Mouse (Mus musculus) kidney, adult 18-20 months (tissue): Measurements from ENCODE around the gene Sbk2.
"Not testable (repeated sequence)": the region's sequence is repeated elsewhere in the genome, so short reads cannot be mapped to it uniquely, and the experiment has no call there.

Source experiments
- DNase-seq: peaks from one replicate; pipeline ENCODE4 v3.0.0; 2021

Gene Sbk2

DNA sequence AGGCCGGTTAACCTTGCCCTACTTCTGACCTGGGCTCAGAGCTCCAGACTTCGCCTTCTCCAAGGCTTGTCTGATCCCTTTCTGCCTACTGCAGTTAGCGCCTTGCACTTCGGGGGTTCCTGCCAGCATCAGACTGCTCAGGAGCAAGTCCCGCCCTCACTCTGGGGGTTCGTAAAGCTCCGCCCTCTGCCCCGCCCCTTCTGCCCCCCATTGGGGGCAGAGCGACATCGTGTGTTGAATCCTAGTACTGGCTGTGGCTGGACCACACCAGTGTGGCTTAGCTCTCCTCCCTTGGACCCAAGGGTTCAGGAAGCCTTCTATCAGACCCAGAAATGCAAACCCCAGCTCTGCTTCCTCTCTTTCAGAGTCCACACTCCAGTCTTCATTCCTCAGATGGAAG lies at the start of gene Sbk2:
TSS of gene Sbk2 (minus strand) at position 135 of the 400 bp plus-strand sequence.
- DNase-seq, result peak; percentile 76

DNA sequence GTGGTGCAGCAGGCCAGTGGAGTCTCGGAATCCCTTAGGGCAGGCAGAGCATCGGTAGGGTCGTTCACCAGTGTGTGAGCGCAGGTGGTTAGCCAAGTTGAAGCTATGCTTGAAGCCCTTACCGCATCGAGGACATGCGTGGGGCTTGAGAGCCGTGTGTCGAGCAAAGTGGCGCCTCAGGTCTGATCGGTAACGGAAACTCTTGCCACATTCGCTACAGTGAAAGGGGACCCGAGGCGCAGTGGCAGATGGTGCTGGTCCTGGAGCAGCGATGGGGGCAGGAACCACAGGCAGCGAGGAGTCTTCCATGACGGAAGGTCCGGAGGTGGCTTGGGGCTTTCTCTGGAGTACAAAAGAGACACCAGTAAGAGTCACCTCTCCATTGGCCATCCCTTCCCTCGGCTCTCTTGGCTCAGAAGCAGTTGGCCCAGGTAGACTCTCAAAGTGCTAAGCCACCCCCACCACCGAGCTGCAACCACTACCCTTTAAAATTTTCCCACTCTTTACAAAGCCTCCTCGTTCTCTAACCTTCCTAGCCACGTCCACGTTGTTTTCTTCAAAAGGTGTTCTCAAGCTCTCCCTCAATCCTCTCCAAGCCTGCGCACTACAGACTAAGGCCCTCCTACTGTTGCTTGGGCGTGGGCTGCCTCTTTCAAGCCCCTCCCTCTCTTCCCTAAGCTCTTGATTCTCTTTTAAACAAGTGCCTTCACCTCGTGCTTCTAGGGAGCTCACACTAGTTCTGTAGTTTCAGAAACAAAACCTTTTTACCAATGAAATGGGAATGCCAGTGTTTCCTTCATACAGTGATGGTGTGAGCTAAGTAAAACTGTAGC lies 48.7 kb upstream of the Sbk2 start:
- no peak for DNase-seq

DNA sequence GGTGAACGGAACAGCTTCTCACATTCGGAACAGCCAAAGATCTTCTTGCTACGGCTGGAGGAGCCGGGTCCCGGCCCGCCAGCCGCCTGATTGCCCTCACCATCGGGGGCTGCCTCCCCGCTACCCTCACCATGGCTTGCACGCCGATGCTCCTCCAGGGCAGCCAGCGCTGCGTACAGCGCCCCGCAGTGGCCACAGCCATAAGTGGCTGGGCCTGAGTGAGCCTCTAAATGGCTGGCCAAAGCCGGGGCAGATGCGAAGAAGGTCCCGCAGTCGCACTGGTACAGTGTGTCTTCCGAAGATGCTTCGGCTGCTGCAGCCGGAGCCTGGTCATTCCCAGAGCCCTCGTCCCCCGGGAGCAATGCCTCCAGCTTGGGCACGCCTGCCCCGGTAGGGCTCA lies 44.0 kb upstream of the Sbk2 start:
- no peak for DNase-seq

DNA sequence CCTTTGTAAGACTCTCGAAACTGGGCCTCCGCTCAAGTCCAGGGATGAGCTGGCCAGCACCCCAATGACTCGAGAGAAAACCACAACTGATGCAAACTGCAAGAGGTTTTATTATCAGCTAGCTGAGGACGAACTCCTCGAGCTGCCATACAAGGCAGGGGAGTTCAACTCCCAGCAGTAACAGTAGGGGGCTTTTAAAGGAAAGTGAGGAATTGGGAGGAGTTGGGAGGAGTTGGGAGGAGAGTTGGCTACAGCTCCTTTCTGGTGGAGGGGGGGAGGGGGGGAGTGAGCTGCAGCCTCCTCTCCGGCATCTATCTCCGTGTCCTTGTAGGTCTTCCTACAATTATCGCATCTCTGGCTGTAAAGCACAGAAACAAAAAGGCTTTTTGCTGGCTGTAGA lies 38.7 kb upstream of the Sbk2 start:
- not testable (repeated sequence) for DNase-seq

DNA sequence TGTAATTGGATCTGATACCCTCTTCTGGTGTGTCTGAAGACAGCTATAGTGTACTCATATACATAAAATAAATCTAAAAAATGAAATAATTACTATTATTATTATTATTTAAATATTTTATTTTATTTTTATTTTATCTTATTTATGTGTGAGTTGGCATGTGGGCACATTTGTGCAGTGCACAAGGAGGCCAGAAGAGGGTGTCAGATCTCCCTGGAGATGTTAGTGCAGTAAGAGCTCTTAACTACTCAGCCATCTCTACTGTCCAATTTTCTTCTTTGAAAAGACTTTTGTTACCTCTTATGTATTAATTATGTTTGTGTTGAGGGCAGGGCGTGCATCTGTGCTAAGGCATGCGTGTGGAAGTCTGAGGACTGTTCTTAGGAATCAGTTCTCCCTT lies 35.7 kb upstream of the Sbk2 start:
- DNase-seq, result peak; percentile 37

DNA sequence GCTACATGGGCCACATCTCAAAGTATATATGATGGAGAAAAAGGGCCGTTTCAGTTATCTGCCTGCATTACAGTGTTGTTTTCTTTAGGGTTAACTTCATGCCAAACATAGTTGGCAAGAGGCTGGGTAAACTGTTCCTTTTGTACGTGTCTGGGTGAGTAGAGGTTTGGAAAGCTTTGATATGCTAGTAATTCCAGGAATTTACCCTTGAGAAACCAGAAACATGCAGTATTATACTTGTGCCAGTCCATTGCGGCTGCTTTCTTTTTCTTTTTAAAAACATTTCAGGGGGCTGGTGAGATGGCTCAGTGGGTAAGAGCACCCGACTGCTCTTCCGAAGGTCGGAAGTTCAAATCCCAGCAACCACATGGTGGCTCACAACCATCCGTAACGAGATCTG lies 32.7 kb upstream of the Sbk2 start:
- no peak for DNase-seq

DNA sequence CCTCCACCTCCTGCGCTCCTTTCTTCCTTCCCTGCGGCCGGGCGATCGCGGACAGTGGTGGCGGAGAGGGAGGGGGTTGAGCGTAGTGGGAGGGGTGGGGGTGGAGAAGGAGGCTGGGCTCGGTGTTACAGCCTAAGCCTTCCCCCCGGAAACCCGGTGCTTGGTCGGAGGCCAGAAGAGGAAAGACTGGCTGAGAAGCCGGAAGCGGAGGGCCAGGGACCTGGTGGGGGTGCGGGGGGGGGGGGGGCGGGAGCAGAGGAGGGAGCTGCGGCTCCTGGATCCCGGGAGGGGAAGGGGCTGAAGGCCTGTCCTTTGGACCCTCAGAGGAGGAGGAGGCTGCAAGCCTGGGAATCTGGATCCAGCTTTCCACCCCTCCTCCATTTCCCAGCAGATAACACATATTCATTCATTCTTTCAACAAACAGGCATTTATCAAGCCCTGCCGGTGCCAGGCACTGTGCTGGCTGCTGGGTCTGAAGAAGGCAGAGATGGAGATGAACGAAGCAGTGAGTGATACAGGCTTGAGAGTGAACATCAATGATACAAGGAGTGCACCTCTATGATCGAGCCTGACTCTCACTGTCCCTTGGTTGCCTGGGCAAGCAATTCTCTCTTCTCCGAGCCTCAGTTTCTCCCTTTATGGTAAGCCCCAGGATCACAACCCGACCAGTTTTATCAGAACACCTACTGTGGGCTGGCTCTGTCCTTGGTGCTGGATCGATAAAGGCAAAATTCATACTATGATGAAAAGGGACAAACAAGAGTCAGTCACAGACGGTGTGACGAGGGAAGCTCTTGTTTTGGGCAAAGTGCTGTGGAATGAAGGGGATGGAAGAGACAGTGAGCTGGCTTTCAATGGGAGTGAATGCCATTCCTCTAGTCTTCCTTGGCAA lies 32.0 kb upstream of the Sbk2 start, which contains the start of gene Zfp579:
TSS of gene Zfp579 (minus strand) at position 156 of the 893 bp plus-strand sequence.
- DNase-seq, result peak; percentile 89

DNA sequence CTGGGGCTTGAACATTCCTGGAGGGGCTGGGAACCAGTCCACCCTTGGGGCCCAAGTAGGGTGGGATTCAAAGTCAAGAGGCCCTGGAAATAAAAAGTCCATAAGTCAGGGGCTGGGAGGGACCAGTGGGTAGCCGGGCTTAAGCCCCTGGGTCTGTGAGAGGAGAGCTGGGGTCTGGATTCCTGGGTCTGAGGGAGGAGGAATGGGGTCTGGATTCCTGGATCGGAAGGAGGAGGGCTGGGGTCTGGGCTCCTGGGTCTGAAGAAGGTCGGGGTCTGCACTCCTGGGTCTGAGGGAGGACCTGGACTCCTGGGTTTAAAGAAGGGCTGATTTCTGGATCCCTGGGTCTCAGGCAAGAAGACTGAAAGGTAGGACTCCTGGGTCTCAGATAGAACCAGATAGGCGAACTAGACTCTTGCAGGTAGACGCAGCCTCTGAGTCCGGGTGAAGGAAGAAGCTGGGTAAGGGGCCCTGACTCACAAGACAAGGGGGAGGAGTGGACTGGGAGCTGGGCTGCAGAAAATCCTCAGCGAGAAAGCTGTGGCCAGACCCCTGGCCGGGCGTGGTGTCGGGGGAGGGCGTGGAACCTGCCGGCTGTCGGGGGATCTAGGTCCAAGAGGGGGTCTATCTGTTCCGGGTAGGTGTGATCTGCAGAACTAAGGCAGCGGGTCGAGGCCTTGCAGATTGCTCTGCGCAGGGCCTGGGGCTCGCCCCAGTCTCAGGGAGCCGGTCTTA lies 31.2 kb upstream of the Sbk2 start:
- no peak for DNase-seq

DNA sequence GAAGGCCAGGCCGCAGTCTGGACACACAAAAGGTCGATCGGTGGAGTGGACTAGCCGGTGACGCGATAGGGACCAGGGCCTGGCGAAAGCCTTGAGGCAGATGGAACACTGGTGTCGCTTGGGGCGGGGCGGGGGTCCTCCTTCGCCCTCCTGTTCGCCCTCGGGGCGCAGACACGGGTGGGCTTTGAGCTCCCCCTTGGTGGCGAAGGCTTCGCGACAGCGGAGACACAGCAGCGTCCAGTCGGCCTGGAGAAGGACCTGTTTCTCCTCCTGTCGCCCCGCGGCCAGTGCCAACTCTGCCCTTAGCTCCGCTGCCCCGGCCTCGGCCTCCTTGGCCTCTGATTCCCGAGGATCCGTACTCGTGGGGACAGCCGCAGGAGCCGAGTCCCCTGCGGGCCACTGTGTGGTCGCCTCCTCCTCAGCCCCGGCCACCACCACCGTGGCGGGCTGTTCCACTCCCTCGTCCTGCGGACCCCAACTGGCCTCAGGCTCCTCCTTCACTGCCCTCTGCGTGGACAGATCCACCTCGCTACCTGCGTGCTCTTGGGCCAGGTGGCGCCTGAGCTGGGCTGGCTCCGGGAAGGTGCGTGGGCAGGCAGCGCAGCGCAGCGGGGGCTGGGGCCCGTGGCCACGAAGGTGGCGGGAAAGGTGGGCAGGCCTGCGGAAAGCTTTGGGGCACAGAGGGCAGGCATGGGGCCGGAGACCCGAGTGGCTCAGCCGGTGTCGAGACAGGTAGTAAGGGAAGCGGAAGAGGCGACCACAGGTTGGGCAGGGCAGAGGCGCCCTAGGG lies 30.0 kb upstream of the Sbk2 start:
- DNase-seq, result no peak

DNA sequence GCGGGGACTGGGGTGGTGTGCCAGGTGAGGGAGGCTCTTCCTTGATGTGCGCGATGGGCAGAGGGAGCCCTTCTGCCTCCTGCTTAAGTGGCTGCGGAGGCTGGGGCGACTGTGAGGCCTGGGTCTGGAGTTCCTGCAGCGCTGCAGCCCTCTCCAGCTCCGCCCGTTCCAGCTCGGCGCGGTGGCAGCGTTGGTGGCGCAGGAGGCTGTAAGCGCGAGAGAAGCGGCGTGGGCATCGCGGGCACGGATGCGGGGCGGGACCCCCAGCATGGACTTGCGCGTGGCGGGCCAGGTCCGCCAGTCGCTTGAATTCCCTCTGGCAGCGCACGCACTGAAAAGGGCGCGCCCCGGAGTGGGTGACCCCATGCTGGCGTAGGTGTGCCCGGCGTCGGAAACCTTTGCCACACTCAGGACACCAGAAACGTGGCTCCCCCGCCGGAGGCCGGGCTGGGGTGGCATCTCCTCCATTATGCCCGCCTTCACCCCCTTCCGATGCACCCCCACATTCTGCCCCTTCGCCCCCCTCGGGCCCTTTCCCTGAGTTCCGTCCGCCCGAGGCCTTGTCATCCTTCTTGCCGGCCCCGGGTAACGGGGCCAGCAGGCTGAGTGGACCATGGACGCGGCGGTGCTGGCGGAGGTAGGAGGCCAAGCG lies 29.3 kb upstream of the Sbk2 start:
- DNase-seq, result no peak

DNA sequence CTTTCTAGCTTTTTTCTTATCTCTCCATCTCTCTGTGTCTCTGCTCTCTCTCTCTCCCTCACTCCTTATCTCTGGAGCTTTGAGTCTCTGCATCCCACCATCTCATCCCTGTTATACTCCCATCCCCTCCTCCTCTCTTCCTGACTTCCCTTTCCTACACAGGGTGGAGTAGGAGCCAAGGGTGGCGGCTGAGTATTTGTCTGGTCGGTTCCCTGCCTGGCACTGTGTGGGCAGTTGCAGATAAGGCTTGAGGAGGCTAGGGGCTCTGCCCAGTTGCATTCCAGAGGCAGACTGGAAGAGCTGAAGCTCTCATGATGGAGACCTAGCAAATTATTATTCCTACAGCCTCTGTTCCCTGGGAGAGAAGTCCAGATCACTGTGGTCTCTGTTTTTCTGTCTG lies 24.0 kb upstream of the Sbk2 start:
- no peak for DNase-seq

DNA sequence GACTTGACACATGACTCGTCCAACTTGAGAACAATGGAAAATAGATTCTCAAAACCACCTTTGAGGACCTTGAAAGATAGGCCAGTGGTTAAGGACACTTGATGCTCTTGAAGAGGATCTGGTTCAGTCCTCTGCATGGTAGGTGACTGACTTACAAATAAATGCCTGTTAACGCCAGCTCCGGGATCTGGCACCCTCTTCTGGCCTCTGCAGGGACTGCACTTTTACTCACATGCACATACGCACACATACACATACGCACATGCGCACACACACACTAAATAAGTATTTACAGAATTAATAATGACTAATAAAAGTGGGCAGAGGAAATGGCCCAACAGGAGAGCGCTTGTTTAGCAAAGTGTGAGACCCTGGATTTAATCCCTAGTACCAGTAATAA lies 12.6 kb upstream of the Sbk2 start:
- DNase-seq, result no peak

DNA sequence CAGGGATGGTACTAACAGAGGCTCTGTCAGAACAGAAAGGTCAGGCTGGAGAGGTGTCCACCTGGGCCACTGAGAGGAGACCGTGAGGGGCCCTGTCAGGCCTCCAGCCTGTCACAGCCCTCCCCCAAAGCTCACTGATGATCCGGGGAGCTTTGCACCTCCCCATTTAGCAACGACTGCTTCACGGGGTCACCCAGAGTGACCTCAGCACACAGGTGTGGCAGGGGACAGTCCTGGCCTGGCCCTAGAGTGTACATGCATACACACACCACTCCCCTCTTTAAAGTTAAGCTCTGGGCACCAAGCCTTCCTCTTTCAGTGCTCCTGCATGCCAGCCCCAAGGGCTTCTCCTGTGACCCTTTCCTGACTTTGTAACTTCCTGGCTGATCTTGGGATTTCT lies 11.2 kb upstream of the Sbk2 start:
- no peak for DNase-seq

DNA sequence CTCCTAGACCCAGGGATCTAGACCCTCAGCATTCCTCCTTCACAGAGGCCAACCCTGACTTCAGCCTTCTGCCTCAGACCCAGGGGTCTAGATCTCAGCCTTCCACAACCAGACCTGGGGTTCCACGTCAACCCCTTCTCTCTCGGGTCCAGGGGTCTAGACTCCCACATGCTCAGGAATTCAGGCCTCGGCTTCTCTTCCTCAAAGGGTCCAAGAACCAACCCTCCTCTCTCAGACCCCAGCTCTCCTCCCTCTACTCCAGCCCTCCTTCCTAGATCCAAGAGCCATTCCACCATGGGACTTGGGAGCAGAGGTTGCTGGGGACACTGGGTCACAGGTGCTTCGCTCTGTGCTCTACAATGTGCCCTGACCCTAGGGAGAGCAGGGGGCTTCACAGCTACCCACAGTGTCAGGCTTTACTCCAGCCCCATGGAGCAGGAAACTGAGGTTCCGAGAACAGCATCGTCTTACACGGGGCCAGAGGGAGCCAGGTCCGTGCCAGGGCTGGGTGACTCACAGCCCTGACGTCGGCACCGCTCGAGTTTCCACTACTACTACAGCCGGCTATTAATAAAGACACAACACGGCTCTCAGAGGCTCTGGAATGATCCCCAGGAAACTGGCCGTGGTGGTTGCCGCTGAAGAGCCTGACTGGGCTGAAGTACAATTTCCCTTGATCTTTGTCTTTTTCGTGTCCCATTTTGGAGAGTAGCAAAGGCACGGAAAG lies 8.3 kb upstream of the Sbk2 start:
- no peak for DNase-seq

DNA sequence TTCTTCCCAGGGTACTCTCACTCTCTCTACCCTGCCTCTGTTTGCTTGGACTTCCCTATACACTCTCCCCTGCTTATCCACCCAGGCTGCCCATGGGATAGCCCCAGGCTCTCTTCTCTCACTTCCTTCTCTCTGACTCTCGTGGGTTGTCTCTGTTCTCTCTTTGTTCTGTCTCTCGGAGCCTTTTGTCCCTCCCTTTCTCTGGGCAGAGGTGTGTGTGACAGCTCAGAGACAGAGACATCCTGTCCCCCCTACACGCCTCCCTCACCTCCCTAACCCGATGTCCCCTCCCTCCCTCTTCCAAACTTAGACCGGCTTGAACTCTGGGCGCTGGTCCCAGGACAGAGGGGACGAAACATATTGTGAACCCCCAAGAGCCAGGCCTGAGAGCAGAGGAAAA lies 7.5 kb upstream of the Sbk2 start:
- no peak for DNase-seq

DNA sequence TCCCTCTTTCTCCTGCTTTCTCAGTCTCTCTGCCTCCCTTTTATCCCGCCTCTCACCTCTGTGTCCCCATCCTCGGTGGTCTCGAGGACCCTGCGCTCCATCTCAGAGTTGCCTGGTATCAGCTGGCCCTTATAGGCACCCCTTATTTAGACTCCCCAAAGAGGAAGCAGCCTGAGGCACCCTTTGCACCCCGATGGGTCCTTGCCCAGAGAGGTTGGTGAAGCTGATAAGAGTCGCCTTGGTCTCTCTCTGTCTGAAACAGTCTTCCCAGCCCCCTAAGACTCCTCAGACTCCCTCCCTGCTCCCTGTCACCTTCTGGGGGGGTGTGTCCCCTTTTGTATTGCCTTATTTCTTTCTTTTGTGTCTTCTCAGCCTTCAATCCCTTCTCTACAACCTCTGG lies 6.9 kb upstream of the Sbk2 start, which contains the start of gene Sbk3:
TSS of gene Sbk3 (minus strand) at position 101 of the 400 bp plus-strand sequence.
- no peak for DNase-seq

DNA sequence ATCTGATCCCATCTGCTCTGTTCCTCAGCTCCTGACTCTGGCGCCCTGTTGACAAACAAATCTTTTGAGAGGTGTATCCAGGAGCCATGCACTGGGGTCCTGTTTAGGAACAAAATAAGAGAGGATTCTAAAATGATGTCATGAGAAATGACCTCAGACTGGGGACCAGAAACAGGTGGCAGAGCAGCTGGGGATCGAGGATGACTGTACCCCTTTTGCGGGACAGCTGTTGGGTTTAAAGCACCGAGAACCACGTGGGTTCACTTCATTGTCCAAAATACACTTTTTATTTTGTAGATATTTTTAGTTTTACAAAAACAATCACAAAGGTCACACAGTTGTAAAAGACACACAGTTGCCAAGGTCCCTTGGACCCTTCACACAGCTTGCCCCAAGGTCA lies 782 bp upstream of the Sbk2 start:
- DNase-seq, result no peak

DNA sequence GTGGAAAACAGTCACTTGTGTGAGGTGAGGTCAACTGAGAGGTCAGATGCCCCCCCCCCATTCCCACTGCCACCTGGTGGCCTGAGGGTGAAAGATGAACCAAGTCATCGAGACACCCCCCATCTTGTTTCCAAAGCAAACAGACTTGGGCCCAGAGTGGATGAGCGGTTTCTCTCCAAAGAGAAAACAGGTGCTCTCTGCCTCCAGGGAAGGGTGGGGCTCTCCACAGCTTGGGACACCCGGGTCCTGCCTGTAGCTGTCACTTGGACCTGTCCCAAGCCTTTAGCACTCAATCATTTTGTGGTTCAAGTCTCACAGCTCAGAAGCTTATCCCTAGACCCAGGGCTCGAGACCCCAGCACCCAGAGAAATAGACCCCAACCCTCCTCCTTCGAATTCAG lies 679 bp downstream of the Sbk2 start:
- no peak for DNase-seq

DNA sequence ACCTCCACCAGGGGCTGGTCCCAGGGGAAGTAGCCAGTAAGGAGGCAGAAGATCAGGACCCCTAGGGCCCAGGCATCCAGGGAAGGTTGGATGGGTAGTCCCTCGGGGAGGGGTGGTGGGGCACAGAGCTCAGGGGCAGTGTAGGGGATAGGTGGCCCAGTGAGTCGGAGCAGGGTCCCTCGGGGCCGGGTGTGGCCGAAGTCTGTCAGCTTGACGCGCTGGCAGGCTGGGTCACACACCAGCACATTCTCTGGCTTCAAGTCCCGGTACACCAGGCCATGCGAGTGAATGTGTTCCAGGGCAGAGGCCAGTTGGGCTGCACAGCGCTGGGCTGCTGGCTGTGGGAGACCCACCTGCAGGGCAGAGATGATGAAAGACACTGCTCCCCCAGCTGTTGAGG lies 6.8 kb downstream of the Sbk2 start:
- no peak for DNase-seq

DNA sequence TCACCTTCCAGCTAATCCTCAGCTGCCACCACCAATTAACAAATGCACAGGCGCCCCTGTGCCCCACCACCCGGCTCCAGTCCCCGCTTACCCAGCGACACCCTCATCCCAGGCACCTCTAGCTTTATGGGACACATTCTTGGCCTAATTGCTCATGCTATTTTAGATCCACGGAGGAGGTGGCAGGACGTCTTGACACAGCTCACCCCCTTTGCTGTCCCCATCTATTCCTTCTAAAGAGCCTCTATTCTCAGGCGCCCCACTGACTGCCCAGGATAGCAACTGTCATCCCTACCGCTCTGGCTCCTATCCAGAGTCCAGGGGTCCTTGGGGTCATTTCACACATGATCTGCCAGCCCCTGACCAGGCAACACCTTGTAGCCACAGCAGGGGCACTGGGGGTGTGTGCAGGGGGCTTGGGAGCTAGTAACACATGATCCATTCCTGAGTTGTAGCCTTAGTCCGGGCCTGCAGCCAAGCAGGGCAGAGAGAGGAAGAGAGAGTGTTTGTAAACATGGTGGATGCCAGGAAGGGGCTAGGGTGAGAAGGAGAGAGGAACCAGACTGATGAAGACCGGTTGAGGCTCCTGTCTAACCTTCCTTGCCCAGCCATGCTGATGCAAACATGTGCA lies 10.3 kb downstream of the Sbk2 start:
- DNase-seq, result no peak
